Mouse (Mus musculus): Measurements from ENCODE around the gene Gm5861.
"Not testable (repeated sequence)": the region's sequence is repeated elsewhere in the genome, so short reads cannot be mapped to it uniquely, and the experiment has no call there.

Gm5861 gene

GRCm38 (mm10) chr5:11182772-11183171 lies at the start of gene Gm5861:
Gene Gm5861 (plus strand): TSS chr5:11183072.
- in situ Hi-C loops (cut with MboI; ENCODE audit: low sequenced_read_pairs): not testable (repeated sequence)

- in situ Hi-C loops (cut with MboI; ENCODE audit: low sequenced_read_pairs): not testable (repeated sequence)
These were observed 44.8 kb upstream of the Gm5861 start for GRCm38 (mm10) chr5:11138031-11138430.

Data from CH12F3 (cell line).